Mouse (Mus musculus): ENCODE data around the gene Mcm2. TPM values are rescaled to one million over a fixed set of nuclear protein-coding genes. Genes with fewer than 3 reads are reported as not detected.

The Mcm2 gene
- polyA plus RNA-seq, 1 experiment from 2014 or later: 139 TPM

DNA sequence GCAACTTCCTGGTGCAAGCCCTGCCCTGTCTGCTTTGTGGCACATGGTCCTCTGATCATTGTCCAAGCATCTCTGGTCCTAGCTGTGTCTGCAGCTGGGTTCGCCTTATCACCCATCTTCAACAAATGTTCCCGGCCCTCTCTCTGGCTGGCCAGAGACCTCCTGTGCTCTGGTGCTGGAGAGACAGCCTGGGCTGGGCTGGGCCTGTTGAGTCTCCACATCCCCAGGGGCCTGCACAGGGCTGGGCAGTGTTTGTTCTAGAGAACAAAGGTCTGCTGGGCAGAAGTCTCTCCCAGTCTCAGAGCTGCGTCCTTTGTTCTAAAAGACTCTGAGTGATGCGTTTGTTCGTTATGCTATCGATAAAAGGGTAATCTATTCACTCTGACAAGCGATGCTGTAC is 31.5 kb upstream of the Mcm2 start:
- no peak overlapping the region for H3K4me3 ChIP-seq (ENCODE audit: low read depth, low read length)
- H3K4me2 ChIP-seq (ENCODE audit: low read length): no peak overlapping the region
- H3K27ac ChIP-seq (ENCODE audit: low read depth): no peak overlapping the region
- DNase-seq (ENCODE audit: low spot score) (no peak), ATAC-seq (replicated peaks; ENCODE audit: low FRiP score, low TSS enrichment, low read depth) (no peak)
- no peaks in the 10 kb centered on the region for H3K36me3 ChIP-seq (ENCODE audit: control insufficient read depth, insufficient read depth, low read length)
- no peaks in the 10 kb centered on the region for H3K9me3 ChIP-seq (ENCODE audit: control insufficient read depth, low read length)
- 66% methylated on average over 7 of the region's 7 CpGs for WGBS
- H3K4me1 ChIP-seq (replicated peaks; ENCODE audit: control insufficient read depth, insufficient read depth, low read length): peaks cover 16% of the 10 kb centered on the region
- no peak overlapping the region for H3K9ac ChIP-seq (ENCODE audit: low read length)
- H3K27me3 ChIP-seq (replicated peaks; ENCODE audit: control insufficient read depth, insufficient read depth, low read length): no peaks in the 10 kb centered on the region

- Histone ChIP-seq H3K4me2 (ENCODE audit: low read length) (no peak overlapping the region), H3K36me3 (ENCODE audit: control insufficient read depth, insufficient read depth, low read length) (no peaks in the 10 kb centered on the region), H3K4me3 (ENCODE audit: low read depth, low read length) (no peak overlapping the region), H3K27me3 (replicated peaks; ENCODE audit: control insufficient read depth, insufficient read depth, low read length) (no peaks in the 10 kb centered on the region), H3K9ac (ENCODE audit: low read length) (no peak overlapping the region), H3K4me1 (replicated peaks; ENCODE audit: control insufficient read depth, insufficient read depth, low read length) (peaks cover 15% of the 10 kb centered on the region), H3K27ac (ENCODE audit: low read depth) (no peak overlapping the region), H3K9me3 (ENCODE audit: control insufficient read depth, low read length) (no peaks in the 10 kb centered on the region)
- no peak for ATAC-seq (replicated peaks; ENCODE audit: low FRiP score, low TSS enrichment, low read depth)
- 55% methylated on average over 6 of the region's 6 CpGs for WGBS
- no peak for DNase-seq (ENCODE audit: low spot score)
Observed at GRCm38 (mm10) chr6:88929451-88929850, 30.9 kb upstream of the Mcm2 start.

GRCm38 (mm10) chr6:88928576-88928975 is 30.0 kb upstream of the Mcm2 start:
- 72% methylated on average over 5 of the region's 5 CpGs for WGBS
- Histone ChIP-seq H3K4me3 (ENCODE audit: low read depth, low read length) (no peak overlapping the region), H3K27me3 (replicated peaks; ENCODE audit: control insufficient read depth, insufficient read depth, low read length) (no peaks in the 10 kb centered on the region), H3K9ac (ENCODE audit: low read length) (no peak overlapping the region), H3K36me3 (ENCODE audit: control insufficient read depth, insufficient read depth, low read length) (no peaks in the 10 kb centered on the region), H3K27ac (ENCODE audit: low read depth) (no peak overlapping the region), H3K4me1 (replicated peaks; ENCODE audit: control insufficient read depth, insufficient read depth, low read length) (peaks cover 10% of the 10 kb centered on the region; the same call in 1 of the 2 replicates), H3K4me2 (ENCODE audit: low read length) (no peak overlapping the region), H3K9me3 (ENCODE audit: control insufficient read depth, low read length) (no peaks in the 10 kb centered on the region)
- no peak for ATAC-seq (replicated peaks; ENCODE audit: low FRiP score, low TSS enrichment, low read depth)
- DNase-seq (ENCODE audit: low spot score): no peak

DNA sequence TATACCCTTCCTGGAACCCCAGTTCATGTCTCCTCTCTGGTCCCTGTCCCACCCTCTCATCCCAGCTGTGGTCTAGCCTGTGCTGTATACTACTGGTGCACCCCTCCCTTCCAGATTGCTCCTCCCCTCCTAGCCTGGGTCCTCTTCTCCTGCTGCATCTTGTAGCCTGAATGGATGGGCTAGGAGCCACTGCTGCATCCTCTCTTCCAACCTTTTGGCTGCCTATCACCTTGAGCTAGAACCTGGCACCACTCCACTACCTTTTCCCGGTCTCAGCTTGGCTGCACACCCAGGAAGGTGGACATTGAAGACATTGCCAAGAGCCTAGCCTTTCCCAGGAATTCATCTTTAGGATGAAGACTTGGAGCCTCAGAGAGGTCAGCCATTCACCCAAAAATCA is 29.4 kb upstream of the Mcm2 start:
- Histone ChIP-seq H3K27ac (ENCODE audit: low read depth) (no peak overlapping the region), H3K36me3 (ENCODE audit: control insufficient read depth, insufficient read depth, low read length) (no peaks in the 10 kb centered on the region), H3K4me2 (ENCODE audit: low read length) (no peak overlapping the region), H3K4me1 (replicated peaks; ENCODE audit: control insufficient read depth, insufficient read depth, low read length) (peaks cover 10% of the 10 kb centered on the region; the same call in 1 of the 2 replicates), H3K4me3 (ENCODE audit: low read depth, low read length) (no peak overlapping the region), H3K9ac (ENCODE audit: low read length) (no peak overlapping the region), H3K9me3 (ENCODE audit: control insufficient read depth, low read length) (no peaks in the 10 kb centered on the region), H3K27me3 (replicated peaks; ENCODE audit: control insufficient read depth, insufficient read depth, low read length) (no peaks in the 10 kb centered on the region)
- no peak for ATAC-seq (replicated peaks; ENCODE audit: low FRiP score, low TSS enrichment, low read depth)
- DNase-seq (ENCODE audit: low spot score): no peak
- 93% methylated on average over 1 of the region's 1 CpGs for WGBS

GRCm38 (mm10) chr6:88927595-88927994 is 29.0 kb upstream of the Mcm2 start:
- no peaks in the 10 kb centered on the region for H3K36me3 ChIP-seq (ENCODE audit: control insufficient read depth, insufficient read depth, low read length)
- H3K4me3 ChIP-seq (ENCODE audit: low read depth, low read length): no peak overlapping the region
- H3K27me3 ChIP-seq (replicated peaks; ENCODE audit: control insufficient read depth, insufficient read depth, low read length): no peaks in the 10 kb centered on the region
- WGBS: 2% methylated on average over 2 of the region's 2 CpGs
- no peak overlapping the region for H3K4me2 ChIP-seq (ENCODE audit: low read length)
- no peak overlapping the region for H3K9ac ChIP-seq (ENCODE audit: low read length)
- H3K4me1 ChIP-seq (replicated peaks; ENCODE audit: control insufficient read depth, insufficient read depth, low read length): peaks cover 10% of the 10 kb centered on the region; the same call in 1 of the 2 replicates
- H3K27ac ChIP-seq (ENCODE audit: low read depth): no peak overlapping the region
- DNase-seq (ENCODE audit: low spot score): peak; percentile 93
- H3K9me3 ChIP-seq (ENCODE audit: control insufficient read depth, low read length): no peaks in the 10 kb centered on the region
- ATAC-seq (replicated peaks; ENCODE audit: low FRiP score, low TSS enrichment, low read depth): peak; percentile 57

- peaks cover 10% of the 10 kb centered on the region; the same call in 1 of the 2 replicates for H3K4me1 ChIP-seq (replicated peaks; ENCODE audit: control insufficient read depth, insufficient read depth, low read length)
- DNase-seq (ENCODE audit: low spot score) (no peak), ATAC-seq (replicated peaks; ENCODE audit: low FRiP score, low TSS enrichment, low read depth) (no peak)
- no peak overlapping the region for H3K27ac ChIP-seq (ENCODE audit: low read depth)
- H3K4me3 ChIP-seq (ENCODE audit: low read depth, low read length): no peak overlapping the region
- no peaks in the 10 kb centered on the region for H3K36me3 ChIP-seq (ENCODE audit: control insufficient read depth, insufficient read depth, low read length)
- no peaks in the 10 kb centered on the region for H3K27me3 ChIP-seq (replicated peaks; ENCODE audit: control insufficient read depth, insufficient read depth, low read length)
- WGBS: 54% methylated on average over 3 of the region's 3 CpGs
- H3K4me2 ChIP-seq (ENCODE audit: low read length): no peak overlapping the region
- no peaks in the 10 kb centered on the region for H3K9me3 ChIP-seq (ENCODE audit: control insufficient read depth, low read length)
- no peak overlapping the region for H3K9ac ChIP-seq (ENCODE audit: low read length)
Observed at GRCm38 (mm10) chr6:88926870-88927269, 28.3 kb upstream of the Mcm2 start.

DNA sequence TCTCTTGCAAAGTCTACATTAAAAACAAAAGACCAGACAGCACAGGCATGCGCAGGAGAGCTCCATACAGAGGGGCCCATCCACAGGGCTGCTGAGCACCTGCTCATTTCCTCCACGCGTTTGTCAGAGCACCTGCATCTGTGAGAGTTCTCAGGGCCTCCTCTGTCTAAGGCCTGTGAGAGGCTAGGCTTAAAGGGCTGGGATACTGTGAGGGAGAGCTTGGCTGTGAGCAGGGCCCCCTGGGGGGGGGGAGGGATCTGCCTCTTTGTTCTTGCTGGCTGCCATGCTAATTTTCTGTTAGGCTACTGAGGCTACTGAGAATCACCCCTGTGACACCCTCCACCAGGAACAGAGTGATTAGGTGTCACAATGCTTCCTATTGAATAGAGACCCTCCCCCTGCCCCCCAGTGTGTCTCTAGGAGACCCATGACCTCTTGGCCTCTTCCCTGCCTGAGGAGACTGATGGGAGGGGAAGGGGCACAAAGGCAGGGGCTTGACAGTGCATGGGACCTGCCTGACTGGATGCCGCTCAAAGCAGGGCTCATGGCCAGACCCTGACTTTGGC is 27.1 kb upstream of the Mcm2 start:
- Histone ChIP-seq H3K27me3 (replicated peaks; ENCODE audit: control insufficient read depth, insufficient read depth, low read length) (no peaks in the 10 kb centered on the region), H3K4me1 (replicated peaks; ENCODE audit: control insufficient read depth, insufficient read depth, low read length) (peaks cover 10% of the 10 kb centered on the region; the same call in 1 of the 2 replicates), H3K4me2 (ENCODE audit: low read length) (no peak overlapping the region), H3K9me3 (ENCODE audit: control insufficient read depth, low read length) (no peaks in the 10 kb centered on the region), H3K27ac (ENCODE audit: low read depth) (no peak overlapping the region), H3K36me3 (ENCODE audit: control insufficient read depth, insufficient read depth, low read length) (no peaks in the 10 kb centered on the region), H3K4me3 (ENCODE audit: low read depth, low read length) (no peak overlapping the region), H3K9ac (ENCODE audit: low read length) (no peak overlapping the region)
- DNase-seq (ENCODE audit: low spot score) (no peak), ATAC-seq (replicated peaks; ENCODE audit: low FRiP score, low TSS enrichment, low read depth) (0 out of 2 replicates have a peak, but pooled peaks have one; percentile 11)
- WGBS: 21% methylated on average over 4 of the region's 4 CpGs

- Histone ChIP-seq H3K4me2 (ENCODE audit: low read length) (no peak overlapping the region), H3K27me3 (replicated peaks; ENCODE audit: control insufficient read depth, insufficient read depth, low read length) (no peaks in the 10 kb centered on the region), H3K9ac (ENCODE audit: low read length) (no peak overlapping the region), H3K9me3 (ENCODE audit: control insufficient read depth, low read length) (no peaks in the 10 kb centered on the region), H3K4me3 (ENCODE audit: low read depth, low read length) (no peak overlapping the region), H3K4me1 (replicated peaks; ENCODE audit: control insufficient read depth, insufficient read depth, low read length) (peaks cover 10% of the 10 kb centered on the region; the same call in 1 of the 2 replicates), H3K27ac (ENCODE audit: low read depth) (peak overlapping the region; percentile 29; the same call in 1 of the 2 replicates), H3K36me3 (ENCODE audit: control insufficient read depth, insufficient read depth, low read length) (no peaks in the 10 kb centered on the region)
- ATAC-seq (replicated peaks; ENCODE audit: low FRiP score, low TSS enrichment, low read depth) (no peak), DNase-seq (ENCODE audit: low spot score) (no peak)
- 14% methylated on average over 5 of the region's 5 CpGs for WGBS
Observed at GRCm38 (mm10) chr6:88924502-88925275, 26.1 kb upstream of the Mcm2 start.

All from intestine, embryonic 14.5 days (tissue).